Mouse (Mus musculus): ENCODE measurements at regions not wholly inside any gene's neighbourhood (a gene's known extent, or its start where the extent isn't known, plus 50 kb on each side); places are given as distances from the start of the nearest gene placed in this dataset.

DNA sequence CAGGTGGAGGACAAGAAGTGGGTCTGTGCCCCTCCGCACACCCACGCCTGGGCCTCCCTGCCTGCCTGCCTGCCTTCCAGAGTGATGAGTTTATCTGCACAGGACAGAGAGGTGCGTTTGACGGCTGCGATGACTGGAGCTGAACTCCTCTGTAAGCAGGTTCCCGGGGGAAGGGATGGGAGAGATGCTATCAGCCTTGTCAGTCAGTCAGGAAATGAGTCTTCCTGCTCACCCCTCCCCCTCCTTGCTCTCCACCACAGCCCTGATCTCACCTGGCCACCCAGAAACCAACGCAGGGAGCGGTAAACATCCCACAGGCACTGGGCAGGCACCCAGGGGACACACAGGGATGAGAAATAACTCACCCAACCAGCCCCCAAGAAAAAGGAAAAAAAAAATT is 69.5 kb upstream of the Nectin1 start:
- Histone ChIP-seq H3K9me3 (replicated peaks) (no peaks in the 10 kb centered on the region), H3K27ac (no peak overlapping the region), H3K27me3 (peaks cover 10% of the 10 kb centered on the region; the same call in 1 of the 2 replicates), H3K4me1 (replicated peaks) (0 out of 2 replicates have a peak, but pooled peaks cover 2% of the 10 kb centered on the region), H3K9ac (no peak overlapping the region), H3K4me2 (no peak overlapping the region), H3K4me3 (no peak overlapping the region), H3K36me3 (no peaks in the 10 kb centered on the region)
- ATAC-seq (replicated peaks; ENCODE audit: insufficient number of reproducible peaks, insufficient read depth, low FRiP score, low read depth) = no peak
- 15% methylated on average over 8 of the region's 8 CpGs for WGBS

DNA sequence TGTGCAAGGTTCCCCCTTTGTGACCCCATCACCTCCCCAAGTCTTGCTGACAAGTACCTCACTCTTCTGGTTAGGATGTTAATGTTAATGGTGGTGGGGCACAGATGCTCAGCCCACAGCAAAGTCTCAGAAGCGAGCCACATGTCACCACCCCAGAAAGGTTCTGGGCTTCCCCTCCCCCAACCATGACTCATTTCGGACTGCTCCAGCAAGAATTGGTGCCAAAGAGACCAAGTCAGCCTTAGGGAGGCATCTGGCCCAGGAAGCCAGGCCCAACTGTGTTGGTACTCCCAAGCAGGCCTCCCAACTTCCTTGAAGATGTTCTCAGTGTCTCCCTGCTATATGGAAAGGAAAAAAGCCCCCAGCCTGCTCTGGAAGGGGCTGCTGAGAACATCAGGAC is 67.8 kb upstream of the Nectin1 start:
- Histone ChIP-seq H3K4me1 (replicated peaks) (0 out of 2 replicates have a peak, but pooled peaks cover 2% of the 10 kb centered on the region), H3K36me3 (no peaks in the 10 kb centered on the region), H3K9me3 (replicated peaks) (no peaks in the 10 kb centered on the region), H3K9ac (no peak overlapping the region), H3K4me3 (no peak overlapping the region), H3K27me3 (peaks cover 10% of the 10 kb centered on the region), H3K27ac (no peak overlapping the region), H3K4me2 (no peak overlapping the region)
- WGBS = 64% methylated on average over 2 of the region's 2 CpGs
- ATAC-seq (replicated peaks; ENCODE audit: insufficient number of reproducible peaks, insufficient read depth, low FRiP score, low read depth) = no peak

DNA sequence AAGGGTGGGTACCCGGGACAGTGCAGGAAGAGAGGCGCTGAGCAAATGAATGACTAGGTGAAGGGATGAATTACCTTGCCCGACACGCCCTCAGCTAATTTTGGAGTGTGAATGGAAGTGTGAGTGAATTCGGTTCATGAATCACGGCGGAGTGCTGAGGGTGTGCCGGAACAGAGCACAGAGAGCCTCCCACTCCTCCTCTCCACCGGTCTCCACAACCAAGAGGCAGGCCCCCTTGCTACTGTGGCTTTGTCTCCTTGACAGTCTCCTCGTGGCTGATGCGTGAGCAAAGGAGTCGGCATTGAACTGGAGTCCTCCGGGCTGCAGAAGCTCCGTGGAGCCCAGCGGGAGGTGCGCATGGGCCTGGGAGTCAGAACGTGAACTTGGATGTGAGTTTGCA is 64.5 kb upstream of the Nectin1 start:
- Histone ChIP-seq H3K9ac (no peak overlapping the region), H3K27me3 (peaks cover 10% of the 10 kb centered on the region), H3K27ac (no peak overlapping the region), H3K4me2 (no peak overlapping the region), H3K4me1 (replicated peaks) (no peaks in the 10 kb centered on the region), H3K9me3 (replicated peaks) (no peaks in the 10 kb centered on the region), H3K4me3 (no peak overlapping the region), H3K36me3 (no peaks in the 10 kb centered on the region)
- 43% methylated on average over 17 of the region's 17 CpGs for WGBS
- ATAC-seq (replicated peaks; ENCODE audit: insufficient number of reproducible peaks, insufficient read depth, low FRiP score, low read depth) = no peak

DNA sequence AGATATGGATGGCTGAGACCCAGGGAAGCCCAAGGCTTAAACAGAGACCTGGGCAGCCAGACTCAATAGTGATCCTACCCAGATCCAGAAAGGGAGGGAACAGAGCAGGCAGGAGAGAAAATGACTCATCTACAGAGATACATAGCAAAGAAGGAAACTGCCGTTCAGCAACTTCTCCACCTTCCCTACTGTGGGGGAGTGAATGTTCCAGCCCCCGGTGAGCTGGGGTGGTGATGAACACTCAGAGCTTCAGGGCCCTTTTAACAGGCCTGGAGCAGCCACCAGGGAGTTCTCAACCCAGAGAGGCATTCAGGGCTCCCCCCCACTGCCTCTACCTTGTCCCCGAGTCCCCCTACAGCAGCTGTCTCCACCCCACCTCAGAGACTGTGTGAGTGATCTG is 62.5 kb upstream of the Nectin1 start:
- Histone ChIP-seq H3K27me3 (peaks cover 6% of the 10 kb centered on the region), H3K9me3 (replicated peaks) (no peaks in the 10 kb centered on the region)
- 38% methylated on average over 3 of the region's 3 CpGs for WGBS

DNA sequence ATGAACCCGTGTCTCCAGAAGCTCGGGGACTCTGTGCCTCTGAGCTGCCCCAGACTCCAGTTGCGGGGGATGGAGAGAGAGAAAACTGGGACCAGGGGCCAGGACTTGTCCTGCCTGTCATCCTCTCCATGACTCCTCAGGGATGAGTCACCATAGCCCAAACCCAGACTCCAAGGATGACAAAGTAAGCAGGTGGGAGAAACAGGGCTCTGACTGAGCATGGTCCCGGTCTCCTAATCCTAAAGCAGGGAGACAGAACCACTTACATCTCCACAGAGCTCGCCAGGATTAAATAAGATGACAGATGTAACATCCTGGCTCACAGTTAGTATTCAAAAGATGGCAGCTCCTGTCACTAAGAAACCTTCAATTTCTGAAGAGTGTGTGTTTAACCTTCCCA is 61.7 kb upstream of the Nectin1 start:
- Histone ChIP-seq H3K4me3 (no peak overlapping the region), H3K27me3 (peaks cover 4% of the 10 kb centered on the region; the same call in 1 of the 2 replicates), H3K9ac (no peak overlapping the region), H3K4me1 (replicated peaks) (no peaks in the 10 kb centered on the region), H3K9me3 (replicated peaks) (no peaks in the 10 kb centered on the region), H3K4me2 (no peak overlapping the region), H3K36me3 (no peaks in the 10 kb centered on the region), H3K27ac (no peak overlapping the region)
- ATAC-seq (replicated peaks; ENCODE audit: insufficient number of reproducible peaks, insufficient read depth, low FRiP score, low read depth) = no peak
- WGBS = 56% methylated on average over 5 of the region's 5 CpGs

More for the DNA sequence above, 62.5 kb upstream of the Nectin1 start:
- Histone ChIP-seq H3K4me1 (replicated peaks) (no peaks in the 10 kb centered on the region), H3K4me3 (no peak overlapping the region), H3K36me3 (no peaks in the 10 kb centered on the region), H3K27ac (no peak overlapping the region), H3K4me2 (no peak overlapping the region), H3K9ac (no peak overlapping the region)
- no peak for ATAC-seq (replicated peaks; ENCODE audit: insufficient number of reproducible peaks, insufficient read depth, low FRiP score, low read depth)

DNA sequence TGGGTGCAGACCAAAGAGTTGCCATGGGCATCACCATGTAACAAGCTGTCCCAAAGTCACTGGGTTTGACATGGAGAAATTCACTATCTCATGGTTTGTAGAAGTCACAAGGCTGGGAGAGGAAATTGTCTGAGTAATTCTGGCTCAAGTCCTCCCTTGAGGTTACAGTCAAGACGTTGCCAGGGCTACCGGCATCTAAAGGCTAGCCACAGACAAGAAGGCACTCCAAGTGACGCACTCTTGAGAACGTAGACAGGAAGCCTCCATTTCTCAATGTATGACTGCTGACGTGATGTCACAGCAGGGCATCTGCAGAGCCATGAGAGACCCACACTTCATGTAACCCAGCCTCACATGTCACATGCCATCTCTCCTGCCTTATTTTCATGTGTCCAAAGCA is 59.2 kb upstream of the Nectin1 start:
- ATAC-seq (replicated peaks; ENCODE audit: insufficient number of reproducible peaks, insufficient read depth, low FRiP score, low read depth) = no peak
- H3K36me3 ChIP-seq = no peaks in the 10 kb centered on the region
- 65% methylated on average over 5 of the region's 5 CpGs for WGBS

DNA sequence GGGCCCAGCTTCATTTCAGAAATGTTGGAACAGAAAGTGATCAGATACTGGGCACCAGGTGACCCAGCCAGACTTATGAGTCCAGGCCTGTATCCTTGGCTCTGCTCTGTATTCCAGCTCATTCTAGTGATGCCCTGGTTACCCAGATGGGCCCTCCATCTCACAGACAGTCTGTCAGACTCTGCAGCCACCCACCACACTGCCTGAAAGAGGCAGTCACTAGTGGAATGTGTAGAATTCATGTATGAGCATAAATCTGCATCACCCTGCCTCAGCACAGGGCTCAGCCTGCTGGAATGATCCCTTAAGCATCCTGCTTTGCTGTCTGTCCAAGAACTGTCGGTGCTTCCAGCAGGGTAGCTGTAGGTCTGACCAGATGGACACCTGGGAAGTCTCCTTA is 51.8 kb upstream of the Nectin1 start:
- H3K36me3 ChIP-seq = no peaks in the 10 kb centered on the region
- no peak overlapping the region for H3K4me3 ChIP-seq
- no peaks in the 10 kb centered on the region for H3K9me3 ChIP-seq (replicated peaks)
- no peak overlapping the region for H3K27ac ChIP-seq
- WGBS = 58% methylated on average over 1 of the region's 1 CpGs
- no peaks in the 10 kb centered on the region for H3K27me3 ChIP-seq
- H3K9ac ChIP-seq = no peak overlapping the region
- no peak overlapping the region for H3K4me2 ChIP-seq
- no peak for ATAC-seq (replicated peaks; ENCODE audit: insufficient number of reproducible peaks, insufficient read depth, low FRiP score, low read depth)
- no peaks in the 10 kb centered on the region for H3K4me1 ChIP-seq (replicated peaks)

More for the DNA sequence above, 59.2 kb upstream of the Nectin1 start:
- Histone ChIP-seq H3K4me1 (replicated peaks) (no peaks in the 10 kb centered on the region), H3K9me3 (replicated peaks) (no peaks in the 10 kb centered on the region), H3K4me2 (no peak overlapping the region), H3K9ac (no peak overlapping the region), H3K4me3 (no peak overlapping the region), H3K27ac (no peak overlapping the region), H3K27me3 (no peaks in the 10 kb centered on the region; the same call in 1 of the 2 replicates)

DNA sequence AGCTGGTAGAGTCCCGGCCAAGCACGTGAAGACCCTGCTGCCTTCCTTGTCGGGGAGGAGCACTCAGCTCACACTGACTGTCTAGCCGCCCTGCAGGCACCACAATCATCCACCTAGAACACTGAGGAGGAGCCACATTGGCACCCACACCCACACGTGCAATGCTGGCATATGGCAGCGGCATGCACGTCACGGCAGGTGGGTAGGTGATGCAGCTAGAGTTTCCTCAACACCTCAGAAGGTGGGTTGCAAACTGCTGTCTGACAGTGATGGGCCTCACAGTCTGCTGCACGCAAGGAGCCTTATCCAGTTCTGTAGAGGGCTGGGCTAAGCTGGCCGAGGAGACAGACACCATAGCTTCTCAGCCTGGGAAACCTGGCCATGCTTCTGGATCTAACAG is 51.2 kb upstream of the Nectin1 start:
- 77% methylated on average over 10 of the region's 10 CpGs for WGBS
- H3K9ac ChIP-seq = no peak overlapping the region

More for the DNA sequence above, 51.2 kb upstream of the Nectin1 start:
- Histone ChIP-seq H3K4me1 (replicated peaks) (no peaks in the 10 kb centered on the region), H3K4me2 (no peak overlapping the region), H3K27ac (no peak overlapping the region), H3K9me3 (replicated peaks) (no peaks in the 10 kb centered on the region), H3K4me3 (no peak overlapping the region), H3K36me3 (no peaks in the 10 kb centered on the region), H3K27me3 (no peaks in the 10 kb centered on the region)
- no peak for ATAC-seq (replicated peaks; ENCODE audit: insufficient number of reproducible peaks, insufficient read depth, low FRiP score, low read depth)
